Mouse (Mus musculus) limb, embryonic 11.5 days (tissue): Measurements from ENCODE around the gene P2ry14. TPM values are rescaled to one million over a fixed set of nuclear protein-coding genes. Genes with fewer than 3 reads are reported as not detected.
"Not testable (repeated sequence)": the region's sequence is repeated elsewhere in the genome, so short reads cannot be mapped to it uniquely, and the experiment has no call there.

ENCODE experiments used
- ATAC-seq: fragments of 200-750 bp; cut with Nextera tagmentation; 2 replicates; pipeline ENCODE4 v1.8.0; 2017; ENCODE audit warnings: low read depth; ENCODE audit not compliant: insufficient number of reproducible peaks, low FRiP score, low TSS enrichment
- DNase-seq: peaks from one replicate; pipeline ENCODE4 v3.0.0-alpha.2; 2015; ENCODE audit warnings: low spot score
- H3K27ac ChIP-seq: fragments of 300-500 bp; sonication (generic); replicated peaks from 2 replicates; pipeline ENCODE4 v1.5.1; 2014; ENCODE audit warnings: low read depth, mild to moderate bottlenecking, low read length
- H3K27me3 ChIP-seq: fragments of 300-500 bp; sonication (generic); 2 replicates; pipeline ENCODE4 v1.6.1; 2014; ENCODE audit warnings: mild to moderate bottlenecking, low read length, mixed read lengths; ENCODE audit not compliant: control insufficient read depth, insufficient read depth
- H3K36me3 ChIP-seq: fragments of 300-500 bp; sonication (generic); 2 replicates; pipeline ENCODE4 v1.6.1; 2014; ENCODE audit warnings: mild to moderate bottlenecking, low read length, moderate library complexity, mixed read lengths; ENCODE audit not compliant: control insufficient read depth, insufficient read depth
- H3K4me1 ChIP-seq: fragments of 300-500 bp; sonication (generic); 2 replicates; pipeline ENCODE4 v1.6.1; 2014; ENCODE audit warnings: low read length, mixed read lengths; ENCODE audit not compliant: control insufficient read depth, insufficient read depth
- H3K4me2 ChIP-seq: fragments of 300-500 bp; sonication (generic); 2 replicates; pipeline ENCODE4 v1.6.1; 2014; ENCODE audit warnings: low read depth, mild to moderate bottlenecking, moderate library complexity; ENCODE audit not compliant: severe bottlenecking
- H3K4me3 ChIP-seq: fragments of 300-500 bp; sonication (generic); 2 replicates; pipeline ENCODE4 v1.5.1; 2014; ENCODE audit warnings: low read depth, low read length
- H3K9ac ChIP-seq: fragments of 300-500 bp; sonication (generic); 2 replicates; pipeline ENCODE4 v1.6.1; 2014; ENCODE audit warnings: mild to moderate bottlenecking, low read length
- H3K9me3 ChIP-seq: fragments of 300-500 bp; sonication (generic); 2 replicates; pipeline ENCODE4 v1.6.1; 2016; ENCODE audit warnings: low read length; ENCODE audit not compliant: control insufficient read depth
- WGBS: fragments of 180-500 bp; shearing (Covaris S2); extraction: QIAGEN DNeasy Blood & Tissue Kit; methylation state at CpG from one replicate; pipeline ENCODE4 v1.1.7; 2014; 5-methylcytosine and 5-hydroxymethylcytosine counted together
- polyA plus RNA-seq: library from polyadenylated mRNA; unstranded; fragments of >200 nt; fragmentation: Nextera tagmentation; extraction: Ambion mirVana; gene quantifications from 2 replicates; pipeline ENCODE4 v1.2.1, GENCODE M21; 2014

Gene P2ry14
- polyA plus RNA-seq, 1 experiment from 2014 or later: 1.1 TPM

DNA sequence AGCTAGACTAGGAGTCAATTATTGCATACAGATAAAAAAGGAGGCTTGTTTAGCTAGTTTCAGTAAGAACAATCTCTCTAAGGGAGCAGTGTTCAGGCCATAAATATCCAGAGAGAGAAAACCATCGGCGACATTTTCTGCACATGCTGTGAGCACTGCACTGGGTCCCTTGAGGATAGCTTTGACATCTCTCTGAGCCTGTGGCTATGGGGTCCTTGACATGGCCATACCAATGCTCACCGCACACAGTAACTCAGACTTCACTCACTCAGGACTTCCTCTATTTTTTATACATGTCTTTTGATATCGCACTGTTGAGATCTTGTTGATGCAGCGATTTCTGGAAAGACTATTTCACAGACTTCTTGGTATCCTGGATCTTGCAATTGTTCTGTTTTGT lies 3.6 kb upstream of the P2ry14 start:
- no peak overlapping the region for H3K4me2 ChIP-seq
- H3K9ac ChIP-seq: no peak overlapping the region
- H3K4me1 ChIP-seq: no peaks in the 10 kb centered on the region
- no peak overlapping the region for H3K4me3 ChIP-seq
- H3K9me3 ChIP-seq: no peaks in the 10 kb centered on the region
- H3K27me3 ChIP-seq: no peaks in the 10 kb centered on the region
- no peak for ATAC-seq
- 95% methylated on average over 5 of the region's 5 CpGs for WGBS
- no peak for DNase-seq
- H3K27ac ChIP-seq: no peak overlapping the region
- no peaks in the 10 kb centered on the region for H3K36me3 ChIP-seq

GRCm38 (mm10) chr3:59155404-59155803 lies 2.0 kb upstream of the P2ry14 start:
- WGBS: 93% methylated on average over 6 of the region's 6 CpGs
- no peak for DNase-seq
- no peaks in the 10 kb centered on the region for H3K27me3 ChIP-seq
- ATAC-seq: no peak
- H3K27ac ChIP-seq: no peak overlapping the region
- H3K4me1 ChIP-seq: no peaks in the 10 kb centered on the region
- H3K9ac ChIP-seq: no peak overlapping the region
- no peaks in the 10 kb centered on the region for H3K36me3 ChIP-seq
- H3K9me3 ChIP-seq: no peaks in the 10 kb centered on the region
- no peak overlapping the region for H3K4me3 ChIP-seq
- H3K4me2 ChIP-seq: no peak overlapping the region

DNA sequence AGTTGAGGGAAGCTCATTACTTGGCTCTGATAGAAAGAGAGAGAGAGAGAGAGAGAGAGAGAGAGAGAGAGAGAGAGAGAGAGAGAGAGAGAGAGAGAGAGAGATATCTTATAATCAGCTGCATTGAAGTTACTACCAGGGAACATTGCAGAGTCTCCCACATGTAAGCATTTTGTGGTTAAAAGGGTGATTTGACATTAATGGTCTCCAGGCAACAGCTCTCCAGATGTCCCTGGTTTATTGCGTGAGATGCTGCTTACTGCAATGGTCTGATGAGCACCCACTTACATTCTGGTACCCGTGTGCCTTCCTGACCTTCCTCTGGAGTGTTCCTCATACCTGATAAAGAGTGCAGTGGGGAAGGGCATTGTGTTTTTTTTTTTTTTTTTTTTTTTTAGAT lies 1.5 kb upstream of the P2ry14 start:
- DNase-seq: no peak
- H3K9ac ChIP-seq: no peak overlapping the region
- 65% methylated on average over 2 of the region's 2 CpGs for WGBS

DNA sequence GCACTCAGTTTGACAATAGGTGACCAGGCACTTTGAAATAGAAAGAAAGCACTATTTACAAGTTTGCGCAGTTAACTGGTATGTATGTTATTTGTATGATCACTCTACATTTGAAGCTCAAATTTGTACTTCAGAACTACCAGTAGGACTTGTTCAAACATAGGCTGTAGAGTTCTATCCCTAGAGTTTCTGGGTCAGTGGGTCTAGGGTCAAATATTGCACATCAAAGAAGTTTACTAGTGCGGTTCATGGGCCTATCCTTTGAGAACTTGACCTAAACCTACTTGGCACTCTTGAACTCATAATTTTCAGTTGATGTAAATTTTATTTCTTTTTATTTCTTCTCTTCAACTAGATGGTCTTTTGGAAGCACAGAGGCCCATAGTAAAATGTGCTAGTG lies 2.8 kb downstream of the P2ry14 start:
- no peak for ATAC-seq
- no peak overlapping the region for H3K9ac ChIP-seq
- no peaks in the 10 kb centered on the region for H3K9me3 ChIP-seq
- no peaks in the 10 kb centered on the region for H3K27me3 ChIP-seq
- DNase-seq: no peak
- no peaks in the 10 kb centered on the region for H3K36me3 ChIP-seq
- H3K4me3 ChIP-seq: no peak overlapping the region
- no peak overlapping the region for H3K27ac ChIP-seq
- no peaks in the 10 kb centered on the region for H3K4me1 ChIP-seq
- H3K4me2 ChIP-seq: no peak overlapping the region
- WGBS: 95% methylated on average over 2 of the region's 2 CpGs

More for the DNA sequence above, 1.5 kb upstream of the P2ry14 start:
- H3K27me3 ChIP-seq: no peaks in the 10 kb centered on the region
- no peak overlapping the region for H3K4me3 ChIP-seq
- H3K36me3 ChIP-seq: no peaks in the 10 kb centered on the region
- no peaks in the 10 kb centered on the region for H3K9me3 ChIP-seq
- no peak overlapping the region for H3K27ac ChIP-seq
- no peaks in the 10 kb centered on the region for H3K4me1 ChIP-seq
- ATAC-seq: no peak
- no peak overlapping the region for H3K4me2 ChIP-seq

DNA sequence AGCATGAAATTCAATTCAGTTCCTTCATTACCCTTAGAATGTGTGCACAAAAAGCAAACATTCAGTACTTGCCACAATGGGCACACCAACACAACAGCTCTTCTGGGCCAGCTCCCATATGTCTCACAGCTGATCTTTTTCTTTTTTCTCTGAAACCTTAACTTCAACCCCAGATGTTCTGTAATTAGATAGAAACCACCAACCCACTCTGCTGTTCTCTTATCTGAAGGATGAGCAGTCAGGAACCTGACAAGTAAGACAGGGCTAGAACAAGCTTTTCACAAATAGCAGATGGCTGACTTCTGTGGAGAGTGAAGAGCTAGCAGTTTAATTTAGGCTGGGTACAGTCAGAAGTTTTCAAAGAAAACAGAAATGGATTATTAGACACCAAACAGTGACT lies 3.8 kb downstream of the P2ry14 start:
- Histone ChIP-seq H3K27me3 (no peaks in the 10 kb centered on the region), H3K4me3 (no peak overlapping the region), H3K36me3 (no peaks in the 10 kb centered on the region), H3K4me2 (no peak overlapping the region), H3K9me3 (no peaks in the 10 kb centered on the region), H3K4me1 (no peaks in the 10 kb centered on the region), H3K9ac (no peak overlapping the region), H3K27ac (no peak overlapping the region)
- DNase-seq: no peak
- ATAC-seq: no peak

DNA sequence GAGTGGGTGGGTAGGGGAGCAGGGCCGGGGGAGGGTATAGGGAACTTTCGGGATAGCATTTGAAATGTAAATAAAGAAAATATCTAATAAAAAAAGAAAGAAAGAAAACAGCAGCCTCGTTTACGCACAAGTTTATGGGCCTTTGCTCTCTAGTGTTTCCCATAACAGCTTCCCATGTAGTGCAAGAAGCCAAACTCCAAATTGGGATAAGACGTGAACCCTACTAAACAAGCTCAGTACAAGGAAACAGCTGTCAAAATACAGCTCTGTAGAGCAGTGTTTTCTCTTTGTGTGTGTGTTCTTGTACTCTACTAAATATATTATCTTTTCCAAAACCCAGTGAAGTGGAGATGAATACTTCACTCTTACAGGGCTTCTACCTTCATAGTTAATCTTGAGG lies 8.2 kb downstream of the P2ry14 start:
- 48% methylated on average over 5 of the region's 5 CpGs for WGBS
- Histone ChIP-seq H3K9ac (no peak overlapping the region), H3K27ac (no peak overlapping the region), H3K4me3 (no peak overlapping the region), H3K27me3 (no peaks in the 10 kb centered on the region), H3K4me1 (no peaks in the 10 kb centered on the region), H3K9me3 (no peaks in the 10 kb centered on the region), H3K4me2 (no peak overlapping the region), H3K36me3 (no peaks in the 10 kb centered on the region)
- no peak for ATAC-seq
- no peak for DNase-seq

- DNase-seq: no peak
Measured at GRCm38 (mm10) chr3:59141507-59142305, 11.7 kb downstream of the P2ry14 start.

GRCm38 (mm10) chr3:59140941-59141340 lies 12.5 kb downstream of the P2ry14 start:
- H3K4me3 ChIP-seq, H3K27me3 ChIP-seq, H3K9ac ChIP-seq, DNase-seq, H3K36me3 ChIP-seq, H3K27ac ChIP-seq, H3K9me3 ChIP-seq, ATAC-seq, H3K4me1 ChIP-seq, H3K4me2 ChIP-seq: not testable (repeated sequence)
- WGBS: 91% methylated on average over 4 of the region's 4 CpGs

More at GRCm38 (mm10) chr3:59141507-59142305, 11.7 kb downstream of the P2ry14 start:
- no peak overlapping the region for H3K4me2 ChIP-seq
- no peak overlapping the region for H3K9ac ChIP-seq
- H3K4me3 ChIP-seq: no peak overlapping the region
- H3K4me1 ChIP-seq: no peaks in the 10 kb centered on the region
- no peak overlapping the region for H3K27ac ChIP-seq
- no peaks in the 10 kb centered on the region for H3K36me3 ChIP-seq
- no peak for ATAC-seq
- H3K9me3 ChIP-seq: no peaks in the 10 kb centered on the region
- no peaks in the 10 kb centered on the region for H3K27me3 ChIP-seq
- 71% methylated on average over 8 of the region's 8 CpGs for WGBS

DNA sequence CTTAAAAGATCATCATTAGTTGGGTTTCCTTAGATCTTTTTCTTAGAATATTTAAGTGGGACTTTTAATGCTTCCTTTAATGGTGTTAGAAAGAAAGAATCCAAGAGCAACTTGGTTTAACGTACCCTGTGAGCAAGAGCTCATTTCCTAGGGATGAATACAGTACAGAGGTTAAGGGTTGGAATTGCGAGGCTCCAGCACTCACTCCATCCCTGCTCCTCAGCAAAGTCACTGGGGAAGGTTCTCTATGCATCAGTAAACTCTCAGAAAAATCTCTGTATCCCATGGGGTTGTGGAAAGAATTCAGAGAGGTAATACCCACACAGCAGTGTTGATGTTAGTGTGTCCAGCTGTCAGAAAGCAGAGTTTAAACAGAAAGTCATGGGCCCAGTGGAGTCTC lies 13.3 kb downstream of the P2ry14 start:
- Histone ChIP-seq H3K36me3 (no peaks in the 10 kb centered on the region), H3K9ac (no peak overlapping the region), H3K4me3 (no peak overlapping the region), H3K9me3 (no peaks in the 10 kb centered on the region), H3K27me3 (no peaks in the 10 kb centered on the region), H3K27ac (no peak overlapping the region), H3K4me1 (no peaks in the 10 kb centered on the region), H3K4me2 (no peak overlapping the region)
- no peak for ATAC-seq
- WGBS: 70% methylated on average over 2 of the region's 2 CpGs
- no peak for DNase-seq
